35 mouse cellular contexts compared by ENCODE assay signal in genomic region chr5:118313766-118314165, GRCm38 (mm10).
"Had no signal": no experiment of that assay in that cellular context is flagged by ENCODE, and none has a peak within 500 bp of the region (broad histone marks: within the 10 kb centered on the region; RNA-seq: fewer than 3 reads in every experiment).

No protein-coding gene starts in this region.

- ATAC-seq: hindbrain, embryonic 16.5 days; hindbrain, postnatal 0 days; inflammation-experienced regulatory T-cells, adult 6 months; intestine, embryonic 15.5 days; intestine, embryonic 16.5 days; intestine, postnatal 0 days had no signal

- H3K27ac ChIP-seq: heart, embryonic 10.5 days; heart, embryonic 13.5 days; heart, embryonic 15.5 days; hindbrain, embryonic 10.5 days; hindbrain, embryonic 12.5 days; hindbrain, embryonic 13.5 days; hindbrain, embryonic 14.5 days; hindbrain, embryonic 15.5 days; hindbrain, postnatal 0 days; intestine, embryonic 15.5 days; kidney, embryonic 15.5 days; kidney, postnatal 0 days; layer of hippocampus, adult 2 months had no signal

- H3K4me1 ChIP-seq: intestine, embryonic 15.5 days had no signal

- DNase-seq: heart, postnatal 10 days; heart, postnatal 14 days; heart, postnatal 36 days; heart, postnatal 4 days; kidney, adult 11 months; kidney, adult 18-20 months; kidney, adult 2 months; kidney, adult 8-10 months; kidney, adult 9 months; kidney, postnatal 10 days; kidney, postnatal 14 days; kidney, postnatal 25 days; kidney, postnatal 36 days; kidney, postnatal 4 days; layer of hippocampus, adult 9-11 months; layer of hippocampus, postnatal 36 days had no signal

- H3K4me2 ChIP-seq: heart, embryonic 11.5 days; heart, embryonic 12.5 days; heart, embryonic 13.5 days; heart, embryonic 15.5 days; hindbrain, embryonic 12.5 days; hindbrain, embryonic 13.5 days; hindbrain, embryonic 14.5 days; hindbrain, embryonic 15.5 days; intestine, embryonic 15.5 days; kidney, embryonic 15.5 days had no signal

- H3K9ac ChIP-seq: heart, embryonic 12.5 days; heart, embryonic 13.5 days; heart, embryonic 15.5 days; hindbrain, embryonic 12.5 days; hindbrain, embryonic 13.5 days; hindbrain, embryonic 14.5 days; hindbrain, embryonic 15.5 days; intestine, embryonic 15.5 days; kidney, embryonic 15.5 days had no signal

- H3K4me3 ChIP-seq: heart, embryonic 10.5 days; heart, embryonic 12.5 days; heart, embryonic 13.5 days; heart, embryonic 15.5 days; hindbrain, embryonic 10.5 days; hindbrain, embryonic 12.5 days; hindbrain, embryonic 13.5 days; hindbrain, embryonic 15.5 days; intestine, embryonic 15.5 days; kidney, embryonic 15.5 days; layer of hippocampus, adult 2 months had no signal

- H3K27me3 ChIP-seq: heart, embryonic 13.5 days; hindbrain, embryonic 12.5 days; hindbrain, embryonic 15.5 days; intestine, embryonic 15.5 days had no signal

- H3K36me3 ChIP-seq: heart, embryonic 10.5 days; heart, embryonic 12.5 days; heart, embryonic 13.5 days; heart, embryonic 15.5 days; hindbrain, embryonic 10.5 days; hindbrain, embryonic 12.5 days; hindbrain, embryonic 13.5 days; hindbrain, embryonic 15.5 days; intestine, embryonic 15.5 days; kidney, embryonic 15.5 days had no signal

- H3K9me3 ChIP-seq: heart, embryonic 10.5 days; heart, embryonic 12.5 days; heart, embryonic 13.5 days; heart, embryonic 15.5 days; hindbrain, embryonic 10.5 days; hindbrain, embryonic 12.5 days; hindbrain, embryonic 13.5 days; hindbrain, embryonic 15.5 days; intestine, embryonic 15.5 days; kidney, embryonic 15.5 days had no signal
